Mouse (Mus musculus) olfactory bulb, adult 2 months (tissue): ENCODE measurements around the gene Irs1. TPM values are rescaled to one million over a fixed set of nuclear protein-coding genes. Genes with fewer than 3 reads are reported as not detected.

Experiments used
- H3K27ac ChIP-seq: fragments of 200-500 bp; 2 replicates; pipeline ENCODE4 v1.5.1; 2012; ENCODE audit warnings: low read depth, low read length; ENCODE audit not compliant: insufficient read depth
- H3K4me1 ChIP-seq: fragments of 200-500 bp; 2 replicates; pipeline ENCODE4 v1.6.1; 2012; ENCODE audit warnings: low read length; ENCODE audit not compliant: control insufficient read depth, insufficient read depth
- H3K4me3 ChIP-seq: fragments of 200-500 bp; 2 replicates; pipeline ENCODE4 v1.5.1; 2012; ENCODE audit warnings: mild to moderate bottlenecking, low read depth, low read length, moderate library complexity; ENCODE audit not compliant: insufficient read depth
- CTCF ChIP-seq: fragments of 200-500 bp; IDR thresholded peaks from 2 replicates; pipeline ENCODE4 v1.5.1; 2012; ENCODE audit warnings: low read depth, mild to moderate bottlenecking, low read length, moderate library complexity; ENCODE audit not compliant: insufficient read depth
- POLR2A ChIP-seq: fragments of 200-500 bp; IDR thresholded peaks from 2 replicates; pipeline ENCODE4 v1.6.1; 2012; ENCODE audit warnings: mild to moderate bottlenecking, low read depth, low read length, moderate library complexity; ENCODE audit not compliant: insufficient read depth
- WGBS: fragments of 180-500 bp; shearing (Covaris S2); methylation state at CpG from one replicate; pipeline ENCODE4 v1.1.7; 2018; 5-methylcytosine and 5-hydroxymethylcytosine counted together
- polyA plus RNA-seq: library from polyadenylated mRNA; stranded (reverse); fragments of >200 nt; gene quantifications from 2 replicates; pipeline ENCODE4 v1.2.4, GENCODE M21; 2012; ENCODE audit warnings: low replicate concordance; ENCODE audit not compliant: missing spikeins, insufficient read depth, insufficient read length

The Irs1 gene
- polyA plus RNA-seq, 1 experiment, result not detected

DNA sequence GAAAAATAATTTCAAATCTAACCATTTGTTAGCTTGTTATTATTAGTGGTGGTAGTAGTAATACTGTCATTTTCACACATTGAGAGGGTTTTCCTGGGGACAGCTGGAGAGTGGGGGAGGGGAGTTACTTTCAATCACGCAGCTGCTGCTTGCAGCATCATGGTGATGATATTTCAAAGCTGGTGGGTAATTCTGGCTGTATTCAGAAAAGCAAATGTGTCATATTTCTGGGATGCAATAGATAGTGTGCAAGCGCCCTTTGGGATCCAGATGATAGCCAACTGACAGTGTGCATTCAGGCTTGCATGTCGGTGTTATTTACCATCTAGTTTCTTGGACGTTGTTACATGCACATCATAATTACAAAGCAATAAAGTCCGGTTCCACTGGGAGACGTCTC, 29.2 kb upstream of the Irs1 start:
- TF ChIP-seq CTCF, result no peak
- TF ChIP-seq POLR2A, result no peak
- Histone ChIP-seq H3K27ac (no peak overlapping the region), H3K4me3 (no peak overlapping the region), H3K4me1 (peaks cover 5% of the 10 kb centered on the region)
- 57% methylated on average over 6 of the region's 6 CpGs for WGBS

DNA sequence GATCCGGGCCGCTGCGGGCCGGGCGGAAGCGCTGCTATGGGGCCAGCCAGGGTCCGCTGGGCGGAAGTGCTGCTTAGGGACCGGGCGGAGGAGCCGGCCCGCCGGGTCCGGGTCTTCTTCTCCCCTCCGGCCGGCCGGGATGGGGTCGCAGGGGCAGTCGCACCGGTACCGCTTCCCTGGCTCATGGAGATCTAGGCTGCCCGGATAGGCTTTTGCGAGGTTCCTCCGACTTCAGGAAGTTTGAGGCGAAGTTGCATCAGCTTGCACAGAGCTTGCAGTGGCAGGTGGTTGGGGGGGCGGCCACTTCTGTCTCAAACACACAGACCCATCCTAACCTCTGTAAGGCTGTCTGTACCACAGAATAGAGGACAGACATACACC, 25.5 kb upstream of the Irs1 start:
- WGBS, result under 1% methylated on average over 26 of the region's 26 CpGs
- TF ChIP-seq POLR2A, result no peak

DNA sequence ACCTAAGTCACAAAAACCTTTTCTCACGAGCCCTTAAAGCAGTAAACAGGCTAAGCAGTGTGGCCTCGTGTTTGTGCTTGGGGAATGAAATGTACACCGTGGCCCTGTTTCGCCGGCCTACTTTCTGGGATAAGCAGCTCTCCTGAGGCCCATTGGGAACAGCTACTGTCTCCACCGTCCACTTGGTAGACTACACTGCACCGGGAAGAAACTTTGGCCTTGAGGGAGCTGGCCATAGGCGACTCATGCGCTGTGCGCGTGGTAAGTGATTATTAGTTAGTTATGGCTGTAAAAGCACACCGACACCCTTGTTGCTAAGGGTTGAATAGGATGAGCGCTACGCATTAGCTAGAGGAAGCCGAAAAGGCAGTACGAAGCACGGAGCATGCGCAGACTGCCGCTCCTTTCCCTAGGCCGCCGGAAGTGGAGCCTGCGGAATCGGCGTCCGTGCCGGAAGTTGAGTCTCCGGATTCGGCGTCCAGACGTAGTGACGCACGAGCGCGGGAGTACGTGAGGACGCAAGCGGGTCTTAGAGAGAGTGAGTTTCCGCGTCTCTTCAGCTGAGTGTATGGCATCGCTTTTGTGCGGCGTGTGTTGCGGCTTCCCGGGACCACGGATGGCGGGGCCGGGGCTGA, 25.0 kb upstream of the Irs1 start, which contains the start of gene Rhbdd1:
Gene Rhbdd1, plus strand, starts transcription at position 342 of the 635 bp plus-strand sequence.
- WGBS, result 5% methylated on average over 47 of the region's 47 CpGs
- Histone ChIP-seq H3K4me1 (peaks cover 5% of the 10 kb centered on the region), H3K4me3 (peak within 1 kb of the TSS; percentile 87), H3K27ac (peak within 1 kb of the TSS; percentile 97)
- TF ChIP-seq POLR2A, result peak; percentile 71
- no peak for TF ChIP-seq CTCF

More for the DNA sequence above, 25.5 kb upstream of the Irs1 start:
- peak overlapping the region; percentile 68 for H3K27ac ChIP-seq
- H3K4me1 ChIP-seq, result peaks cover 5% of the 10 kb centered on the region
- H3K4me3 ChIP-seq, result peak overlapping the region; percentile 87

DNA sequence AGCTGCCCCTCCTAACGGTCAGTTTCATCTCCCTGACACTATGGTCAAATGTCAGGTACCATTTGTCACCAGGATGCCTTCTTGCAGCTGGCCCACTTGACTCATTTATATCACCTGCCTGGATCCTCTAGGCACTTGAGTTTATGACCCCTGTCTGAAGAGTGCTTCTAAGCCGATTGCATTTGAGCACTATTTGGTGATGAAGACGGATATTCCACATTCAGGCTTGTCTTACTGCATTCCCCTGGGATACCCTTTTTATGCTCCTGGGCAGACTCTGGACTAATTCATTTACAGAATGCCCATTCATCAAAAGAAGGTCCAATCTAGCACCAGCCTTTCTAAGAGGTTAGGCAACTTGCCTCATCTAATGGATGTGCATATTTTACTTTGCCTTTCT, 13.3 kb upstream of the Irs1 start:
- Histone ChIP-seq H3K4me3 (no peak overlapping the region), H3K4me1 (no peaks in the 10 kb centered on the region), H3K27ac (no peak overlapping the region)
- TF ChIP-seq CTCF, result no peak
- TF ChIP-seq POLR2A, result no peak
- 66% methylated on average over 3 of the region's 3 CpGs for WGBS

DNA sequence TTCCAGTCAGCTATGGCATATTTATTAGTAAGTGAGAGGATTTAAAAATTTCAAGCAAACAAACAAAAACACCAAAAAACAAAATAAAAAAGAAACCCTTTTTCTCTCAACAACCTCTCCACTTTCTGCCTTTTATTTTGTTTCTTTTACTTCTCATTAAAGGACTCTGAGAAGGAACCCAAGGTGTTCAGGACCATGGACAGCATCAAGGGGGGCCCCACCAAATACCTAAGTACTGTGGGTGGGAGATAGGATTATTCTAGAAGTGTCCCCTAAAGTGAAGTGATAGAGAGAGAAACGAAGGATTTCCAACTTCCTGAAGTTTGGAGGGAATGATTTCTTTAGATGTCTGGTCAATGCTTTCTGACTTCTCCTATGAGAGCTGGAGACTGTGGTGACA, 7.4 kb upstream of the Irs1 start:
- Histone ChIP-seq H3K27ac (no peak overlapping the region), H3K4me1 (no peaks in the 10 kb centered on the region), H3K4me3 (no peak overlapping the region)
- TF ChIP-seq POLR2A (no peak), CTCF (no peak)
- WGBS, result 47% methylated on average over 1 of the region's 1 CpGs

DNA sequence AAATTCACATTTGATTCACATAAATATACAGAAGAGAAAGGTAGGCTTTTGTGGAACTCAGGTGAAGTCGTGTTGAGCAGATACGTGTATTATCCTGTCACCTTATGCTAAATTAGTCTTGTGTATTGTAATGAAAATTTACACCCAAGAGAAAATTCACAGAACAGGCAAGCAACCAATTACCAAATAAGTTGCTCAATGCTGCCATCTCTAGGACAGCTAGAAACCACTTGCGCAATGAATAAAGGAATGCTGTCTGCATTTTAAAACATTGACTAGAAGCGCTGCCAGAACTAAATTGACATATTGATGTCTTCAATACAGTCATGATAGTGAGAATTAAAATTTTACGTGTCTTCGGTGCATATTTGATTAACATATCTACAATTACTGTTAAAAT, 2.9 kb upstream of the Irs1 start:
- Histone ChIP-seq H3K4me1 (peaks cover 14% of the 10 kb centered on the region), H3K27ac (no peak overlapping the region), H3K4me3 (no peak overlapping the region)
- 7% methylated on average over 6 of the region's 6 CpGs for WGBS
- TF ChIP-seq POLR2A (no peak), CTCF (no peak)

DNA sequence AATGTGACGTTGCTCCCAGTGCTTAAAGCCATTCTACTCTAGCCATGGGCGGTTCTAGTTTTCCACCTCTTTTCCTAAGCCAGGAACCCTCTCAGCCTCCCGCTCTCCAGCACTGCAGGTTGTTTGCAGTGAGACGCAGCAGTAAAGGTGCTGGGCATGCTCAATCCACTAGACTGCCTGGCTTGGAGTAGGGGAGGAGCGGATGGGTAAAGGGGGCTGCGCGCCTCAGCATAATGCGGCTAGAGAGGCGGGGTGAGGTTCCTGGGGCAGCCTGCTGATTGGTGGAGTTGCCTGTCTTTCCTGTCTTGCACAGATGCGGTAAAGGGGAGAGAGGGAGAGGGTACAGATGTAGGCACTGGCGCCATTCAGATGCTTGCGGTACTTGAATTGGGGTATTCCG, 1.6 kb upstream of the Irs1 start:
- Histone ChIP-seq H3K4me1 (peaks cover 27% of the 10 kb centered on the region), H3K4me3 (peak overlapping the region; percentile 36), H3K27ac (peak overlapping the region; percentile 16; the same call in 1 of the 2 replicates)
- peak; percentile 56 for TF ChIP-seq POLR2A
- TF ChIP-seq CTCF, result no peak
- WGBS, result under 1% methylated on average over 13 of the region's 13 CpGs

DNA sequence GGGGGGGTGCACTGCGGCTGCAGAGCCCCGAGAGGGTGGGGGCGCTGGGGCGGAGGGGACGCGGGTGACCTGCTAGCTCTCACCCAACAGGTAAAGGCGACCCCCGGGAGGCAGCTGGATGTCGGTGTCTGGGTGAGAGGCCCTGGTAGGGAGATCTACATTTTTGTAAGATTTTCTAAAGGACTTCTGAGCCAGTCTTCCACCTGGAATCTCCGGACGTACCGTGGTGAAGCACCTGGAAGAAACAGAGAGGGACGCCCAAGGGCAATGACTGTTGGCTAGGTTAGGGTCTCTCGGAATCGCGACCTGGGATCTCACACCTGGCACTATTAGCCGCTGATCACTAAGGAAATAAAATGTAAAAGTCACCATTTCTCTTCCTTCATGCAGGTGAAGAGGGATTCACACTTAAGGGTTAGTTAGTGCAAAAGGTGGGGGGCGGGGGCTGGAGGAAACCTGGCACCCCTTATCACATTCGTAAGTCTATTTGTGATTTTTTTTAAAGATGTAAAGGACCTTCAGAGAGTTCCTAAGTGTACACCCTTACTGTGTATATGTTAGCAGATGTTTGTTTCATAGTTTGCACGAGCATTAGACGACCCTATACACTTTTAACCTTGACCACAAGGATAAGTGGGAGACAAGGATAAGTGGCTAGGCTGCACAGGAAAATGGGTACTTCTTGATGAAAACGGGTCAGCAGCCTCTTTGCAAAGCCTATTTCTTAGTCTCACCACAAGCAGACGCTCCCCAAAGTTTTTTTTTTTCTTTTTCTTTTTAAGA, 905 bp upstream of the Irs1 start:
- 1% methylated on average over 23 of the region's 23 CpGs for WGBS
- TF ChIP-seq CTCF, result no peak
- TF ChIP-seq POLR2A, result no peak
- Histone ChIP-seq H3K27ac (peak overlapping the region; percentile 57), H3K4me1 (peaks cover 34% of the 10 kb centered on the region), H3K4me3 (peak overlapping the region; percentile 78)

DNA sequence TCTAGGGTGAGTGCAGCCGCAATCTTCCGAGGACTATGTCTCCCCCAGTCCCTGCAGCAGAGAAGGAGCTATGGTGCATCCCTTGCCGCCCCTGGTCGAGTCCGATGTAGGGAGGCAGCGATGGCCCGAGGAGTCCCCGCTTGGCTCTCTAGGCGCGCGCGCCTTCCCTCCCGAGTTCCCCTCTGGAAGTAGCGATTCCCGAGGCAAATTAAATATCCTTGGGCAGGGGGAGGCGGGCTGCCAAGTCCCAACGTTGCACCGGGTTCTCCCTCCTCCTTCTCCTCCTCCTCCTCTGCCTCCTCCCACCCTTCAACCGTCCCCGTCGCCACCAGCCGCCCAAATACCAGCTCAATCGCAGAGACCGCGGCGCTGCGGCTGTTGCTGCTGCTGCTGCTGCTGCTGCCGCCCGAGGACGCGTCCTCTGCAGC, 479 bp downstream of the Irs1 start:
- 0% methylated on average over 31 of the region's 31 CpGs for WGBS
- peak overlapping the region; percentile 78 for H3K4me3 ChIP-seq
- H3K4me1 ChIP-seq, result peaks cover 39% of the 10 kb centered on the region
- TF ChIP-seq CTCF (no peak), POLR2A (peak; percentile 57; the same call in 1 of the 2 replicates)
- peak overlapping the region; percentile 93 for H3K27ac ChIP-seq
